Mouse (Mus musculus) megakaryocyte, adult 5-6 weeks (primary cell): ENCODE results near the gene Hmgcll1. TPM values are rescaled to one million over a fixed set of nuclear protein-coding genes. Genes with fewer than 3 reads are reported as not detected.

ENCODE experiments used
- ATAC-seq: 2 replicates; pipeline ENCODE4 v1.8.0; 2016; ENCODE audit warnings: mild to moderate bottlenecking, inconsistent platforms; ENCODE audit not compliant: poor library complexity, severe bottlenecking
- total RNA-seq, 2 experiments: library from RNA; stranded (forward) in 1 of 2; stranded (reverse) in 1 of 2; fragments of 153-499, 151-499 nt in 1 of 2; fragments of 221-1000, 200-1000 nt in 1 of 2; gene quantifications; 2 replicates each; pipeline versions ENCODE4 v1.2.3 to v1.2.4; 2015 to 2017

Hmgcll1 gene
- total RNA-seq (2015) (0.54 TPM in 1 of 2 replicates, not detected in the other), total RNA-seq (2017) (1.1 TPM in 1 of 2 replicates, not detected in the other)

DNA sequence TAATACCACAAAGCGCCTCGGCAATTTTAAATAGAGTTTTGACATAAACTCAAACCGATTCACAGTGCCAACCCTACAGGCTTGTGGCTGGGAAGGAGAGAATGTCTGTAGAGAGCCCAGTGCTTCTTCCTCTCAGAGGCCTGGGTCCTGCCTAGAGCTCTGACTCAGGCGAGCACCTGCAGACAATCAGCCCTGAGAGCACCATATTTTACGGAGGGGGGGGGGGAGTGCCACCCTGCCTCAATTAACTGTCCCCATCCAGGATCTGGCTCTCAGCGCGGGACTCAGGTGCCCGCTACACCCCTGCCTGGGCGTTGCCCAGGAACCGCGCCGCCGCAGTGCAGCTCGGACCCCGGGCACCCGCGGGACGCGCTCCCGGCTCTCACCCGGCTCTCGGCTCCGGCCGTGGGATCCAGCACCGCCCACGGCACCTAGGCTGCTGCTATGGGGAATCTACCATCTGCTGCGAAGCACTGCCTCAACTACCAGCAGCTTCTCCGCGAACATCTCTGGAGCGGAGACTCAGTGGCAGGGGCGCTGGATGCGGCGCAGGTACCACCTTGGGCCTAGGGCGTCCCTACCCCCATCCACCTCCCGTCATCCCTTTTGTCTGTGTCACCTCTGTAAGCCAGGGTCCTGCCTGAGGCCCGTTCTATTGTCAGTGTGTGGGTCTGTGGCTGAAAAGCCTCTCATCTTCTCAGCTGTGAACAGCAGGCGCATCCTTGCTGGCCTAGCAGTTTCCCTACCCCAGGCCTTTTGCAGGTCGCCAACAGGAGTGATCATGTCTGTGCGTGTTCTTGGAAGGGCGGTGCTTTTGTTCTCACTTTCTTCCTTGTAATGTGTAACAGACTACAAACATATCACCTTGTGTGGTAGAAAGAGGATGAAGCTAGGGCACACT is at the start of gene Hmgcll1:
Gene Hmgcll1 (plus strand): TSS at position 225 of the 901 bp plus-strand sequence.
- no peak for ATAC-seq

DNA sequence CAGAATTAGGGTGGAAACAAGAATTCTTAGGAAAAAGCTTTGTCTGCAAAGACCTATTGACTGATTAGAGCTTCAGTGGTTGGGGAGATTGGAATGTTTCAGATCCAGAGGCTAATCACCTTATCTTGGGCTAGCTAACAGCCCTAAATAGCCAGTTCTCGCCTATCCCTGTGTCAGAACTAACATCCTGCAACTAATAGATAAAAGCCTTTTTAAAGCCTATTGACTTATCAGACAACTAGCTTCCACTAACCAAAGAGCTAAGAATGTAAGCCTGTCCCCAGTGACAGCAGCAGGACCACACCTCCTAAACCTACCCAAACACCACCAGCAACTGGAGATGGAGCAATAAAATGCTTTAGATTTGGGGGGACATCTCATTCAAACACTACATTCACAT is 34.6 kb upstream of the Hmgcll1 start:
- no peak for ATAC-seq

DNA sequence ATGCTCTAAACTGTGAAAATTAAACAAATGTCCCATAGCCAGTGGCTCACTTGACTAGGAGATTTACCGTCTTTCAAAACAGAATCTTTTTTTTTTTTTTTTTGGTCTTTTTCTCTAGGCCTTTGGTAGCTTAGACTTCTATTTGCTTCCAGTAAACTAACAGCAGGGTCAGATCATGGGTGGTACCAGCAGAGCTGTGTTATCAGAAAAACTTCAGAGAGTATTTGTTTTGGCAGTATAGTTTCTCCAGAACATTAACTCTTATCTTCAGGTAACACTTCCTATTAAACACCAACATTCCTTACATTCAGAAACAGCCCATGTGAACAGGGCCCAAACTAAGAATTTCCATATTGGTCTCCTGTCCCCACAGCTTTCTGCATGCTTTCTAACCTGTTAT is 33.5 kb upstream of the Hmgcll1 start:
- no peak for ATAC-seq

DNA sequence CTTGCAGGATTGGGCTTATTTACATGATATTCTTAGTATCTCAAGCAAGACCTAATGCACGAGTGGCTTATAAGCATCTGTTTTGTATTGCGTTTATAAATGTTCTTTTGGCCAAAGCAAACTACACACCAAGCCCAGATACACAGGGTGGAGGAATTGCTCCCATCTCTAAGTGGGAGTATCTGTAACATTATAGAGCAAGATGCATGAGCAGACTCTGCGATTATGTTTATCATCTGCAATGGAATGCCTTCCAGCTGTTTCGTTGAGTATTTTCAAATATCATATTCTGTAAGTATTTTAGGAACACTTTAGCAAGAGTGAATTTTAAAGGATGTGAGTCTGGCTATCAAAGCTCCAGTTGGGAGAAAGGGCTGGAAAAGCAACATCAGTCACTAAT is 25.2 kb upstream of the Hmgcll1 start:
- no peak for ATAC-seq

DNA sequence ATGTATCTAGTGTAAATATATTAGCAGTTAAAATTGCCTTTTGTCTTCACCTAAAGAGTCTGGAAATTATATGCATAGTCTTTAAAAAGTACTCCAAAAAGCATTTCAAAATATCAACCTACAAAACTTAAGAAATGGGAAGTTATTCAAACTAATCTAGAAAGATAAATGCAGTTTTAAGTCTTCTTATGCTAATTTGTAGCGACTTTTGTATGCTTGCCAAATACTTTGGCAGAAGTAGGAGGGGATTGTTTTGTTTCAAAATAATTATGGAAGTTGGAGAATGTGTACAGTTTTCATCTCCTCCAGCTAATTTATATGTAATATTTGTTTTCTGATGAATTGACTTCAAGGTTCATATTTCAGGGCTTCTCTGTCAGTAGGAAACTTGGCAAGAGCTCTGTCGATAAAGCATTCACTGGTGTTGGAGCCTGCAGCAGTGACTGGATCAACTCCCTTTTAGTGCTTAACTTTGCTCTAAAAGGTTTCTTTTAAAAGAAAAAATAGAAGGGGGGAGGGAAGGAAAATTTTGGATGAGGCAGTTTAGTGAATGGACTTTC is 15.8 kb upstream of the Hmgcll1 start:
- ATAC-seq: no peak

DNA sequence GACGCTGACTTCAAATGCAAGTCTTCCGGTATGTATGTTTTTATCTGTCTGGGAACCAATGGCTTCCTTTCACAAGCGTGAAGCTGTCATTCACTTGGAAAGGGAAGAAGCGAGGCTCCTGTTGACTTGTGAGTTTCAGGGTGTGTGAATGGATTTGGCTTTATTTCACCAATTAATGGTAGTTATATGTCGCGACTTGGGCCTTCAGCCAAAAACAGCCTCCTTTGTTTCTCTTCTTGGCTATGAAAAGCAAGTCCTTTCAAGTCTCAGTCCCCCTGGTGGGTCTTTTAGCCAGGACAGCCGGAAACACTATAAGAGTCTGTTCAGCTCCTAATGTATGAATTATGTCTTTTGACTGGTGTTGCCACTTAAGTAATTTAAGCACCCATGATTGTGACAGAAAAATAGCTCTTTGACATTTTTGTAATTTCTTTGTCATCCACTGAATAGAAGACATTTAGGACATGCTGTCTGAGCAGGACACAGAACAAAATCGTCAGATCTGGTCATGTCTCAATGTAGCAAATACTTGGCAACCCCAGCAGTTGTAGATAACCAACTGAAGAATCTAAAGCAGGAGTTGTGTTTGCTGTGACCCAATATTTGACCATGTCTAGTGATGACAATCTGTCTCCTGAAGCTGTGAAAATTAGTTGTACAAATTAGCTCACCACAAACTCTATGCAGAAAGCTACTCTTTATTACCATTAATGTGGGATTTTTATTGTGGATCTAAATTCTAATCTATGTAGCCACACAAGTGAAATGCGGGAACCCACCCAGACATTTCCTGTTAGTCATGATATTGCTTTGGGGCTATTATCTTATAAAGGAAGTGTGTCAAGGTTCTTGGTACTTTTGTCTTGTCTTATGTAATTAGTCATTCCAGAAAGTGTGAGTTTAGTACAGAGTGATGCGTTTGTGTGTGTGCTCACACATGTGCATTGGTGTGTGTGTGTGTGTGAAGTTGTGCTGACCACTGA is 13.5 kb upstream of the Hmgcll1 start:
- no peak for ATAC-seq

DNA sequence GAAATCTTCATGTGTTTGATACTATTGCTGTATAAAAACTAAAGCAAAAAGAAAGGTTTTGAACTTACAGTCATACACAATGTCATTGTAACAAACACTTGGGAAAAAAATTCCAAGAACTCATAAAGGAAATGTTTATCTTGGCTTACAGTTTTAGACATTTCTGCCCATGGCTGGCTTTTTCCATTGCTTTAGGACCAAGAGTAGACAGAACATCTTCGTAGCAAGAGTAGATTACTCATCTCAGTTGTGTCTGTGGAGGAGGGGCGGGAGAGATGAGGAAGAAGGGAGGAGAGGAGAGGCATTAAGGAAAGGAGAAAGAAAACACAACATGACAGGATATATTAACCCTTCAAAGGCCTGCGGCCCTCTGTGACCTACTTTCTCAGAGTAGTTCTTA is 11.6 kb upstream of the Hmgcll1 start:
- no peak for ATAC-seq

DNA sequence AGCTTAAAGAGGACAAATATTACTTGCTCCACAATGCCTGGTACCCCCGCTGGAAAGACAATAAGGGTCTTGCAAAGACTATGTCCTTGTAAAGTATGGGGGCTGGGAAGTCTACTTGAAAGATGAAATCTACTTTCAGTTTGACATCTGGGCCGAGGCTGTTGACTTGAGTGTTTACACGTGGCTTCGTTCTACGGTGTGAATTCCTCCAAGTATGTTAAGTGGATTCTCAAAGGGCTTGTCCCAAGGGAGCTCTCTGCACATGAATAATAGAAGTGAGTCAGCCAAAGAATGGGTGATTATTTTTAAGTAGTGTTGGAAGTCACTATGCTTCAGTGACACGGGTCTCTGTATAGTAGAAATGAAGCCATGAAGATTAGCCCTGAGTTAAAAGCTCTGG is 11.0 kb upstream of the Hmgcll1 start:
- ATAC-seq: no peak

DNA sequence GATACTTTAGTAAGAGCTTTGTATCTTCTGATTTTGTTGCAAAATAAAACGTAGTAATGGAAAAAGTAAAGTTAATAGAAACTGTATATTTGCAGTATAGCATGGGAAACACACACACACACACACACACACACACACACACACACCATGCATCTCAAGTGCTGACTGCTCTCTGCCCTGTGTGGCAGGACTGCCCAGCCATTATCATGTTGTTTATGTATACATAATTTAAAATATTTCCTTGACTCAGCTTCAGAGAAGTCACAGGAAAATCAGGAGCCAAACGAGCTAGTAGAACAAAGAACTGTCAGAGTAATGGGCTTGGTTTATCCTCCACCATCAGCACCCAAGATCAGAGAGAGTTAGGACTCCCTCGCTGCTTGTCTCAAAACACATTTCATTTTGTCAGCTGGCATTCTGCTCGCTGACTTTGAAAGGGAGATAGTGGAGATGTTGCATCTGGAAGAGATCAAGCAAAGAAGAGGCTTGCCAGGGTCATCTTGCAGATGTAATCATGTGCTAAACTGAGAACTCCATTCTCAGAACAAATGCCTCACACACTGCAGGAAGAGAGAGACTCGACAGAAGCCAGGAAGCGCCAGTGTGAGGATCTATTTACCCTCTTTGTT is 7.2 kb upstream of the Hmgcll1 start:
- no peak for ATAC-seq

DNA sequence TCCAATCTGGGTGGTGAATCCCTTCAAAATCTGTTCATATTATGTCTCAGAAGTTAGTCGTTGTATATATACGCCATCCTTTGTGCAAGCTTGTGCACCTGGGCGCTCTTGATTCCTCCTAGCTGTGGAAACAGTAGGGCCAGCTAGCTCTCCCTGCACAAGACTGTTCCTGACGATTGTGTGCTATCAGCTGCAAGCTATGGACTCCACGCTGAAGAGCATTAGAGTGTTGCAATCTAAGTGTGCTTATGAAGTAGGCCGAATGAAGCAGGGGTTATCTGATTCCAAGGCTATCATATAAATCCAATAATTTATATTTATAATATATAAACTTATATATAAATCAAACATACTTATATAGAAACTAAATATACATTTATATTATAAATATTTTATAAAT is 866 bp upstream of the Hmgcll1 start:
- ATAC-seq: no peak

DNA sequence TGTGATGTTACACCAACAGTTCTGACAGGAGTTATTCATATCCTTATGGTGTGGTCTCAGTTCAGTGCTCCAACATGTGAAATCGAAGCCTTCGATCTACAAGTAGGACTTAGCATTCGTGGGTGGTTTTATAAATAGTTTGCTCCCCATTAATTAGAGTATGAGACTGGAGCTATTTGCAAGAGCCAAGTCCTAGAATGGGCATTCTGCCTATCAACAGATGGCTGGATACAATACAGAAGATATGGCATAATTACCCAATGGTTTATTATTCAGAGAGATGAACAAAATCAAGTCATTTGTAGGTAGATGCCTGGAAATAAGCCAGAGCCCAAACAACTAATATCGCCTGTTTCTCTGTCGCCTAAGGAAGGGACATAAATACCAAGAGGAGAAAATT is 1.3 kb downstream of the Hmgcll1 start:
- no peak for ATAC-seq

DNA sequence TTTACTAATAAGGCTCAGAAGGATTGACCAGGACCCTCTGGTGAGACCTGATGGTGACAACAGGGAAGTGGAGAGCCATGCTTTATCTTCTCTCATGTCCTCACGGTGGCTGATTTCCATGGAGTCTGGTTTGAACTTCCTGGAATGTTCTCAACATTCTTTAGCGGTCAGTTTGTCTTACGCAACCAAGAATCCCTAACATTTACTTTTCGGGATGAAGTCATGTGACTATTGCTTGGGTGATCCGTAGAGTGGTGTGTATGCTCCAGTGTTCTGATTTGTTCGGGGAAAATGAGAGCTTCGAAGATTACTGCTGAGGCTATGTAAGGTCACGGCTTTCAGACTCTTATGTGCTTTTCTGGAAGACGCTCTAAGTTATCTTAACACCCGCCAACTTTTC is 1.9 kb downstream of the Hmgcll1 start:
- no peak for ATAC-seq

DNA sequence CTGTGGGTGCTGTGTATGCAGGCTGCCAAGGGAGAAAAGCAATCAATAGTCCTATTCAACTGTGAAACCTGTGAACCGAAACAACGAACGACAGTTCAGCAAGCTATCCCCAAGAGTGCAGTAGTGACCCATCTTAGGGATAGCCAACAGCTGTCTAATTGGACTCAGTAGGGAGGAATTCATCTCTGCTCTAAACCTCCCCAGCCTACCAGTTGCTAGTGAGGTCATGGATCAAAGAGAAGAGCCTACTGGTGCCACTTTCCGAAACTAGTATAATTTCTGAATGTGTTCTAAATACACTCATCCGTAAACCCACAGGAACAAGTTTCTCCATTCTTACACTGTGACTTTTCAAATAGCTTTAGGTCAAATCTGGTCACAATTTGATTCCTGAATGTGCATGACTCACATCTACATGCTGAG is 8.9 kb downstream of the Hmgcll1 start:
- ATAC-seq: no peak

DNA sequence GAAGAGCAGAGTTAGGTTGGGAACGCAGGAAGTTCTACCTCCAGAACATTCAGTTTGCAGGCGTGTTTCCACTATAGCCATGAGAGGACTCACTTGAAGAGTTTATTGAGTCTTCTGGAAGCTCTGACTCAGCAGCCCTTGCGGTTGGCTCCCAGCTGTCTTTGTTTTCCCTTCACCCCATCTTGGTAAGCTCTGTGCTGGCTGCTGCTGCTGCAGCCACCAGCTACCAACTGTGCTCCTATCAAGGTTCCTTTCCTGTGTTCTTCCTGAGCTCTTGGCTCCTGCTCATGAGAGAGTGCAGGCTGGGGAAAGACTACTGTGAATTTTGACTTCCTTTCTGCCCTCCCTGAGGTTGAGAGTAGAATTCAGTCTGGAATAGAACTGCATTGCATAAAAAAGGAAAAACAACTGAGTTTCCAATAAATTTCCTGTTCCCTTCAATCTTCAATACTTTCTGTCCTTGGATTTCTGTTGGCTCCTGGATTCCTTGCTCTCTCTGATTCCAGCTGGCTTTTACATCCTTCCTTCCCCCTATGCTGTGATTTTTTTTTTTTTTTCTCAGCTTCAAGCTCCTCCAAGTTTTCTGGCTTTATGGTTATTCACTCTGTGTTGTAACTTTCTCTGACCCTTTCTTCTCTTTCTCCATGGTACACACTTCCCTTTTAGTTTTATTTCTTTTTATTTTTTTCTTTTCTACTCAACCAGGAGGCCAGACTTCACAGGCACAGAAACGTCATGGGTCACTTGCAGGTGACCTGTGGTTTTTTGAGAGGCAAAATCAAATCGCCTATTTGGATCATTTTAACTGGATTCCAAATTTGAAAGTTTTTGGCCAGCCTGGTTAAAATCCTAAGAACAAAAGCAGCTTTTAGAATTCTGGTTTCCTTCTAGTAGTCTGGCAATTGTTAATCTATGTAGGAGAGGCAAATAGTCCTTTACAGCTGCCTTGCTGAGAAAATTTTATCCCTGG is 9.9 kb downstream of the Hmgcll1 start:
- ATAC-seq: no peak

DNA sequence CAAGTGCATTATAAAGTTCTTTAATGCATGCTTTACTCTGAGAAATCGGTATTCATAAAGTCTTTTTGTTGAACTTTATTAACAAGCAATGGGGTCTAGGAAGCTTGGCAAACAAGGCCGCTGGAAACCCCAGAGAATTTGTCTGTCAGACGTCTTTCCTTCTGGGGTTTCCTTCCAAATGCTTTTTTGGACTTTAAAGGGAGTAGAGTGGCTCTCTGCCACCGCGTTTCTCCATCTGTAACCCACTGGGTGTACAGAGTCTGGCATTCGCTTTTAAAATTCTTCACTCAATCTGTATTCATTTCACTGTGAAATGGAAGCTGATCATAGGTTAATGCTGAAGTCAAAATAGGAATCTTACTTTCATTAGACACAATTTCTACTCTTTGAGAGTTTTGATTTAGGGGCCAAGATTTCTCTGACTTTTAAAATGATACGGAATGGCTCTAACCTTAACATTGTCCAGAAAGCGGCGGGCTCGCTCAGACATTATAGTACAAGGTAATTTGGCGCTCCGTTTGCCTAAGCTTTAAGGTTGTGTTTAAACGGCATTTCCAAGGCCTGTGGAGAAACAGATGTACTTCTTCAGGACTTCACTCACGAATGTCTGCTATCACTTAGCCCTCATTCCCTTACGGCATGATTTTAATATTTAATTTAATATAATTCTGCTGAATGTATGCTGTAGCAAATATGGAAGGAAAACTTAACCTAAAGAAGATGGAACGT is 15.0 kb downstream of the Hmgcll1 start:
- ATAC-seq: no peak

DNA sequence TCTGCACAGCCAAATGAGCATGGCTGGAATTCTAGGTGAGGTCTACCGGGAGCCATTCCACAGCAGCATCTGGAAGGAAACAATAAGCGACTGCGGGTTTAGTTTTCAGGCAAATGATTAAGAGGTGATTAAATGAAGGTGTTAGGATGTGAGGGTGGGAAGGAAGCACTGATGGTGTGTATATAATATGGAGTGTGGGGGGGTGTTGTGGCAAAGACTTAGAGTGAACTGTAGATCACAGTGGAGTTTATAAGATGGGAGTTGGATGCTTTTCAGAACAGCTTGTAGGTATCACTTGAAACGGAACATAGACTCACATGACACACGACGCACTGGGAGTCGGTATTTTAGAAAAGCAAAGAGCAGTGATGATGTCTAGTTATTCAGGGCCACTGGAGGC is 20.4 kb downstream of the Hmgcll1 start:
- no peak for ATAC-seq

DNA sequence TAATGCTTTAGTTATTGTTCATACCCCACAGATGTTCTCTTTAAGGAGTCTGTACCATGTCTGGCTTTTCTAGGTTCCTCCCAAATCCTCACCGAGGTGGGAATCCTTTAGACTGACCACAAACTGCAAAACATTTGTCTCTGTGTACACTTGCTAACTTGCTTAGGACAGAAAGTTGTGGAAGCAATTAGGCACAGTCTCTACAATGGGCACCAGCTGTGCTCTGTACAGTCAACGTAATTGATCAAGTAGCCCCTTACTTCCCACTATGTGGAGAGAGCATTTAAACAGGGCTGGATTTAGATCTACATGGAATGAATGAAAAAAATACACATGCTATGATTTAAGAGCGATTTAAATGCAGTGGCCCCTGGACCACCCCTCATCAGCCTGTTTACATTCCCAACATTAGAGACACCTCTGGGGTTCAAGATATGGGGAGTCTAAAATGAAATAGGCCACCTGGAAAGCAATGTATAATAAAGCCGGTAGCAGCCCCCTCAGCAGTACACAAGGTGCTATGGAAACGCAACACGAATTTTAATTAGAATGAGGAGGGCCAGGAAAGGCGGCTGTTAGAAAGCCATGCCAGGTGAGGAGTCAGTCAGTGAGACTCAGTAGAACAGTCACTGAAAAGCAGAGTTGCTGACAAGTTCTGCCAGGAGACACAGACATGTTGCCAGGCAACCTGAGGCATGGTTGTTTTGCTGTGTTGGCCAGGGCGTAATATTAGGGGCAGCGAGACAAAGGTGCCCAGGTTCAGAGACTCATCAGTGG is 23.9 kb downstream of the Hmgcll1 start:
- no peak for ATAC-seq

DNA sequence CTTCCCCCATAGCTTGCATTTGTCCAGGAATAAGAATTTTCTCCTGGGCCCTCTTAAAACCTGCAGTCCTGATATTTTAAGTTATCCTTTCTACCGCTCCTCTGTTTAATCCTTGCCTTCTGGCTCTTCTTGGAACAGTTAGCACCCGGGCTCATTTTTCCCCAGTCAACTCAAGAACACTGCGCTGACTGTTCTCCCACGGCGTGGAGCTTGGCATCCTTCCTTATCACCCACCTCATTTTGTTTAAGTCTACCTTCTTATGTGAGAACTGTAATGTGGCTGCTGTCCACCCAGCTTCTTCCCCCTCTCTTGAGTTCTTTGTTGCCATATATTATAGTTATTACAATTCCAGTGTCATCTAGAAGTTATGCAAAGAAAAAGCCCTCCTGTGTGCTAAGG is 25.1 kb downstream of the Hmgcll1 start:
- ATAC-seq: no peak
